1 mouse cellular context compared by ENCODE assay signal in the genomic region with DNA sequence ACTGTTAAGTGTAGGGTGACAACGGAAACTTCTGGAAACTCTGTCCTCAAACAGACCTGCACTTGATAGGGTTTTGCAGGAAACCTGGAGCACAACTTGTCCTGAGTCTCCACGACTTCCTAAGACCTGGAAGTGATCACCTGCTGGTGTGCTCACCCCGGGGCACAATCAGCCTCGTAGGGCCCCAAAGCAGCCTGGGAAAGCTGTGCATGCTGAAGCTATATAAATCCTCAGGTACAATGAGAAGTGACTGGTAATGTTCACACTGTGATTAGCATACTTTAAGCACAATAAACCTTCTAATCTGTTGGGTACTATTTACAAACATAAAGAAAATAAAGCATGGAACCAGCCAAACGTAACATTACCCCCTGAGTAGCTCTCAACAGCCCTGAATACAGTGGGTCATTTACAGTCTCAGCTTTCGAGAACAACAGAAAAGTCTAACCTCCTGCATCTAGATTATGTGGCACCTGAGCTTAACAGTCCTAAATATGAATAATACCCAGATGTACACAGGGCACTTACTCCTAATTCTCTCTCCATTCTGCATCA.
TF ChIP-seq lines count a peak whose summit lies in the region.

No protein-coding gene starts in this region.

TF ChIP-seq in CH12.LX, 34 proteins besides CTCF, POLR2A, EP300 and RAD21 (continued from another document):
- TF ChIP-seq MEF2A (IDR thresholded peaks at IDR 0.05; ENCODE audit: borderline replicate concordance, low read depth, low read length) (no peak), GABPA (IDR thresholded peaks at IDR 0.05; ENCODE audit: insufficient replicate concordance, low read depth, low read length) (no peak), RCOR1 (conservative IDR thresholded peaks at IDR 0.05; ENCODE audit: low read depth, low read length) (no peak), CHD1 (IDR thresholded peaks at IDR 0.05; ENCODE audit: low read depth, low read length) (no peak), PAX5 (IDR thresholded peaks at IDR 0.05; ENCODE audit: low read length) (no peak), E2F4 (IDR thresholded peaks at IDR 0.05; ENCODE audit: insufficient replicate concordance, low read depth, low read length) (no peak), MAX (IDR thresholded peaks at IDR 0.05; ENCODE audit: low read length) (no peak), UBTF (IDR thresholded peaks at IDR 0.05; ENCODE audit: low read depth, low read length) (no peak), USF1 (IDR thresholded peaks at IDR 0.05; ENCODE audit: low read depth, low read length) (no peak), HCFC1 (IDR thresholded peaks at IDR 0.05; ENCODE audit: low read depth, low read length) (no peak)
